8 mouse cellular contexts compared by ENCODE assay signal in genomic region chr6:30551644-30552580, GRCm38 (mm10). TPM values are rescaled to one million over a fixed set of nuclear protein-coding genes. Genes with fewer than 3 reads are reported as not detected.
A peak's percentile ranks its signal among the peaks of the same experiment; 100 is the strongest.
DNase-seq lines count a peak whose midpoint lies in the region; ATAC-seq and TF ChIP-seq lines count a peak whose summit lies in the region.

No protein-coding gene starts in this region.

- DNase-seq in cerebellum, adult 11 months: no peak
- DNase-seq in lung, postnatal 10 days: peak; percentile 41
- DNase-seq in lung, postnatal 14 days: no peak
- peak; percentile 93 for DNase-seq in midbrain, postnatal 0 days (ENCODE audit: low spot score)
- DNase-seq in natural killer cell, adult 2 months (ENCODE audit: low spot score in 2 of 2): no peak
- no peak for DNase-seq in gastrocnemius, postnatal 25 days

- H3K4me3 ChIP-seq in hindbrain, embryonic 13.5 days: peak overlapping the region; percentile 20
- peak overlapping the region; percentile 22 for H3K4me3 ChIP-seq in midbrain, postnatal 0 days (ENCODE audit: low read depth, low read length)

- ATAC-seq in cerebellum, adult (ENCODE audit: insufficient number of reproducible peaks, low FRiP score, low TSS enrichment): peak; percentile 41; the same call in 1 of the 2 replicates
- peak; percentile 61 for ATAC-seq in hindbrain, embryonic 13.5 days (ENCODE audit: low FRiP score)
- ATAC-seq in midbrain, postnatal 0 days (ENCODE audit: low FRiP score): peak; percentile 85

- H3K27me3 ChIP-seq in hindbrain, embryonic 13.5 days: no peaks in the 10 kb centered on the region
- H3K27me3 ChIP-seq in midbrain, postnatal 0 days (ENCODE audit: insufficient read depth, low read length): no peaks in the 10 kb centered on the region

- H3K4me1 ChIP-seq in hindbrain, embryonic 13.5 days (replicated peaks): peaks cover 44% of the 10 kb centered on the region
- H3K4me1 ChIP-seq in midbrain, postnatal 0 days (ENCODE audit: insufficient read depth, low read length): no peaks in the 10 kb centered on the region

- 13% methylated on average over 23 of the region's 23 CpGs for whole genome bisulfite sequencing in hindbrain, embryonic 13.5 days
- 5% methylated on average over 23 of the region's 23 CpGs for WGBS in midbrain, postnatal 0 days

- peak overlapping the region; percentile 49 for H3K4me2 ChIP-seq in hindbrain, embryonic 13.5 days
- peak overlapping the region; percentile 51 for H3K4me2 ChIP-seq in midbrain, postnatal 0 days (ENCODE audit: low read depth, low read length, poor library complexity, severe bottlenecking)

- peak; percentile 58 for TF ChIP-seq CTCF in midbrain, postnatal 0 days (IDR thresholded peaks at IDR 0.05)

- peak overlapping the region; percentile 59 for H3K9ac ChIP-seq in hindbrain, embryonic 13.5 days
- peak overlapping the region; percentile 62 for H3K9ac ChIP-seq in midbrain, postnatal 0 days (replicated peaks; ENCODE audit: low read length, poor library complexity, severe bottlenecking)

- no peaks in the 10 kb centered on the region for H3K9me3 ChIP-seq in hindbrain, embryonic 13.5 days
- H3K9me3 ChIP-seq in midbrain, postnatal 0 days (ENCODE audit: low read length): no peaks in the 10 kb centered on the region

- H3K36me3 ChIP-seq in hindbrain, embryonic 13.5 days: no peaks in the 10 kb centered on the region
- H3K36me3 ChIP-seq in midbrain, postnatal 0 days (ENCODE audit: insufficient read depth, low read length): no peaks in the 10 kb centered on the region

- H3K27ac ChIP-seq in hindbrain, embryonic 13.5 days: peak overlapping the region; percentile 87
- peak overlapping the region; percentile 79 for H3K27ac ChIP-seq in midbrain, postnatal 0 days (ENCODE audit: low read depth, low read length)

RNA-seq across cellular contexts. Expression of gene Cpa2, which starts 10.5 kb away (rescaled TPM):
- polyA plus RNA-seq in hindbrain, embryonic 13.5 days (2015; fragmentation: Nextera tagmentation; extraction: Ambion mirVana): 6.9 and 8.7 TPM in 2 replicates
- total RNA-seq in midbrain, postnatal 0 days (2014; rRNA removed): 6.2 and 9.3 TPM in 2 replicates
- 13.0 and 15.2 TPM in 2 replicates for polyA plus RNA-seq in midbrain, postnatal 0 days (2015; fragmentation: Nextera tagmentation; extraction: Ambion mirVana)
- total RNA-seq in gastrocnemius, postnatal 25 days (2021): not detected

RNA-seq across cellular contexts. Expression of gene Cpa4, which starts 16.3 kb away (rescaled TPM):
- 1.4 and 1.5 TPM in 2 replicates for polyA plus RNA-seq in hindbrain, embryonic 13.5 days (2015; fragmentation: Nextera tagmentation; extraction: Ambion mirVana)
- 0.42 and 0.49 TPM in 2 replicates for total RNA-seq in midbrain, postnatal 0 days (2014; rRNA removed)
- polyA plus RNA-seq in midbrain, postnatal 0 days (2015; fragmentation: Nextera tagmentation; extraction: Ambion mirVana): 0.75 and 0.79 TPM in 2 replicates
- not detected for total RNA-seq in gastrocnemius, postnatal 25 days (2021)

RNA-seq across cellular contexts. Expression of gene Ssmem1, which starts 42.3 kb away (rescaled TPM):
- 0.12 and 0.39 TPM in 2 replicates for polyA plus RNA-seq in hindbrain, embryonic 13.5 days (2015; fragmentation: Nextera tagmentation; extraction: Ambion mirVana)
- total RNA-seq in midbrain, postnatal 0 days (2014; rRNA removed): 0.28 TPM in 1 of 2 replicates, not detected in the other
- polyA plus RNA-seq in midbrain, postnatal 0 days (2015; fragmentation: Nextera tagmentation; extraction: Ambion mirVana): 0.15 and 0.19 TPM in 2 replicates
- total RNA-seq in gastrocnemius, postnatal 25 days (2021): under 1 TPM in 1 of 2 experiments, not detected in 1; 0.54 TPM

RNA-seq across cellular contexts. Expression of gene Tmem209, which starts 42.3 kb away (rescaled TPM):
- polyA plus RNA-seq in hindbrain, embryonic 13.5 days (2015; fragmentation: Nextera tagmentation; extraction: Ambion mirVana): 29.5 and 33.4 TPM in 2 replicates
- 37.4 and 50.3 TPM in 2 replicates for total RNA-seq in midbrain, postnatal 0 days (2014; rRNA removed)
- 22.8 and 23.1 TPM in 2 replicates for polyA plus RNA-seq in midbrain, postnatal 0 days (2015; fragmentation: Nextera tagmentation; extraction: Ambion mirVana)
- 1 to 10 TPM; 7.4 to 9.1 TPM for total RNA-seq in gastrocnemius, postnatal 25 days (2021)

RNA-seq across cellular contexts. Expression of gene Cpa5, which starts 58.9 kb away (rescaled TPM):
- polyA plus RNA-seq in hindbrain, embryonic 13.5 days (2015; fragmentation: Nextera tagmentation; extraction: Ambion mirVana): not detected in 2 replicates
- not detected in 2 replicates for total RNA-seq in midbrain, postnatal 0 days (2014; rRNA removed)
- polyA plus RNA-seq in midbrain, postnatal 0 days (2015; fragmentation: Nextera tagmentation; extraction: Ambion mirVana): 0.13 TPM in 1 of 2 replicates, not detected in the other
- total RNA-seq in gastrocnemius, postnatal 25 days (2021): not detected

Comparison
In these comparisons a context has a peak if more than half of its experiments do, and no peak if none do; other contexts are left out.
1. DNase-seq: peak in lung, postnatal 10 days (single experiment) and midbrain, postnatal 0 days (single experiment); none in cerebellum, adult 11 months (single experiment), lung, postnatal 14 days (single experiment), natural killer cell, adult 2 months (0 of 2) and gastrocnemius, postnatal 25 days (single experiment).
2. Peak in every context shown above with its lines, with median percentiles within 50 percentile points of each other: ATAC-seq.